Mouse (Mus musculus): ENCODE measurements around the gene Gatd1. TPM values are rescaled to one million over a fixed set of nuclear protein-coding genes. Genes with fewer than 3 reads are reported as not detected.

Gatd1 gene
- polyA plus RNA-seq, 1 experiment = 33.6 TPM

GRCm38 (mm10) chr7:141457986-141458660, 44.2 kb upstream of the Gatd1 start:
- WGBS = 78% methylated on average over 15 of the region's 15 CpGs
- H3K27ac ChIP-seq (ENCODE audit: control insufficient read depth, insufficient read depth, low read depth, low read length, poor library complexity) = no peak overlapping the region
- no peak overlapping the region for H3K4me3 ChIP-seq (replicated peaks; ENCODE audit: control insufficient read depth, low read depth, low read length)
- TF ChIP-seq CTCF (IDR thresholded peaks at IDR 0.05; ENCODE audit: control insufficient read depth, insufficient read depth, low read length) (peak; percentile 71), POLR2A (IDR thresholded peaks at IDR 0.05; ENCODE audit: borderline replicate concordance, control insufficient read depth, low read depth, low read length) (no peak)
- H3K4me1 ChIP-seq (ENCODE audit: control insufficient read depth, insufficient read depth, low read length) = peaks cover 7% of the 10 kb centered on the region; the same call in 1 of the 2 replicates

- H3K27ac ChIP-seq (ENCODE audit: control insufficient read depth, insufficient read depth, low read depth, low read length, poor library complexity) = no peak overlapping the region
- no peak for TF ChIP-seq POLR2A (IDR thresholded peaks at IDR 0.05; ENCODE audit: borderline replicate concordance, control insufficient read depth, low read depth, low read length)
- peaks cover 7% of the 10 kb centered on the region; the same call in 1 of the 2 replicates for H3K4me1 ChIP-seq (ENCODE audit: control insufficient read depth, insufficient read depth, low read length)
- 90% methylated on average over 14 of the region's 14 CpGs for WGBS
- no peak overlapping the region for H3K4me3 ChIP-seq (replicated peaks; ENCODE audit: control insufficient read depth, low read depth, low read length)
These were observed 43.3 kb upstream of the Gatd1 start for GRCm38 (mm10) chr7:141457236-141457635.

- Histone ChIP-seq H3K4me3 (replicated peaks; ENCODE audit: control insufficient read depth, low read depth, low read length) (peak overlapping the region; percentile 92), H3K27ac (ENCODE audit: control insufficient read depth, insufficient read depth, low read depth, low read length, poor library complexity) (no peak overlapping the region), H3K4me1 (ENCODE audit: control insufficient read depth, insufficient read depth, low read length) (peaks cover 7% of the 10 kb centered on the region; the same call in 1 of the 2 replicates)
- TF ChIP-seq POLR2A (IDR thresholded peaks at IDR 0.05; ENCODE audit: borderline replicate concordance, control insufficient read depth, low read depth, low read length) (no peak), CTCF (IDR thresholded peaks at IDR 0.05; ENCODE audit: control insufficient read depth, insufficient read depth, low read length) (no peak)
- WGBS = 68% methylated on average over 6 of the region's 6 CpGs
These were observed 42.8 kb upstream of the Gatd1 start for GRCm38 (mm10) chr7:141456739-141457138.

- under 1% methylated on average over 23 of the region's 23 CpGs for WGBS
- H3K4me3 ChIP-seq (replicated peaks; ENCODE audit: control insufficient read depth, low read depth, low read length) = peak overlapping the region; percentile 92
- peaks cover 7% of the 10 kb centered on the region; the same call in 1 of the 2 replicates for H3K4me1 ChIP-seq (ENCODE audit: control insufficient read depth, insufficient read depth, low read length)
- H3K27ac ChIP-seq (ENCODE audit: control insufficient read depth, insufficient read depth, low read depth, low read length, poor library complexity) = peak overlapping the region; percentile 97
- TF ChIP-seq POLR2A (IDR thresholded peaks at IDR 0.05; ENCODE audit: borderline replicate concordance, control insufficient read depth, low read depth, low read length) = peak; percentile 30; the same call in 1 of the 2 replicates
- TF ChIP-seq CTCF (IDR thresholded peaks at IDR 0.05; ENCODE audit: control insufficient read depth, insufficient read depth, low read length) = no peak
These were observed 41.8 kb upstream of the Gatd1 start for GRCm38 (mm10) chr7:141455610-141456314.

- H3K4me3 ChIP-seq (replicated peaks; ENCODE audit: control insufficient read depth, low read depth, low read length) = peak within 1 kb of the TSS; percentile 92
- TF ChIP-seq POLR2A (IDR thresholded peaks at IDR 0.05; ENCODE audit: borderline replicate concordance, control insufficient read depth, low read depth, low read length) (peak; percentile 94), CTCF (IDR thresholded peaks at IDR 0.05; ENCODE audit: control insufficient read depth, insufficient read depth, low read length) (0 out of 2 replicates have a peak, but pooled peaks have one; percentile 0)
- H3K27ac ChIP-seq (ENCODE audit: control insufficient read depth, insufficient read depth, low read depth, low read length, poor library complexity) = peak within 1 kb of the TSS; percentile 97
- H3K4me1 ChIP-seq (ENCODE audit: control insufficient read depth, insufficient read depth, low read length) = peaks cover 7% of the 10 kb centered on the region; the same call in 1 of the 2 replicates
- WGBS = under 1% methylated on average over 45 of the region's 45 CpGs
These were observed 41.1 kb upstream of the Gatd1 start, which contains the start of gene Pnpla2 for GRCm38 (mm10) chr7:141454967-141455551. Pnpla2 (plus strand) TSS chr7:141455198.

- no peak overlapping the region for H3K4me3 ChIP-seq (replicated peaks; ENCODE audit: control insufficient read depth, low read depth, low read length)
- peaks cover 7% of the 10 kb centered on the region; the same call in 1 of the 2 replicates for H3K4me1 ChIP-seq (ENCODE audit: control insufficient read depth, insufficient read depth, low read length)
- TF ChIP-seq CTCF (IDR thresholded peaks at IDR 0.05; ENCODE audit: control insufficient read depth, insufficient read depth, low read length) (no peak), POLR2A (IDR thresholded peaks at IDR 0.05; ENCODE audit: borderline replicate concordance, control insufficient read depth, low read depth, low read length) (no peak)
- WGBS = 41% methylated on average over 2 of the region's 2 CpGs
- no peak overlapping the region for H3K27ac ChIP-seq (ENCODE audit: control insufficient read depth, insufficient read depth, low read depth, low read length, poor library complexity)
These were observed 39.7 kb upstream of the Gatd1 start for GRCm38 (mm10) chr7:141453636-141454035.

GRCm38 (mm10) chr7:141451928-141452327, 38.0 kb upstream of the Gatd1 start:
- peaks cover 7% of the 10 kb centered on the region; the same call in 1 of the 2 replicates for H3K4me1 ChIP-seq (ENCODE audit: control insufficient read depth, insufficient read depth, low read length)
- no peak overlapping the region for H3K4me3 ChIP-seq (replicated peaks; ENCODE audit: control insufficient read depth, low read depth, low read length)
- TF ChIP-seq CTCF (IDR thresholded peaks at IDR 0.05; ENCODE audit: control insufficient read depth, insufficient read depth, low read length) (no peak), POLR2A (IDR thresholded peaks at IDR 0.05; ENCODE audit: borderline replicate concordance, control insufficient read depth, low read depth, low read length) (no peak)
- H3K27ac ChIP-seq (ENCODE audit: control insufficient read depth, insufficient read depth, low read depth, low read length, poor library complexity) = no peak overlapping the region

All from bone marrow, adult 2 months (tissue).